Mouse (Mus musculus) thymus, adult 2 months (tissue): ENCODE measurements around the gene Yif1b. TPM values are rescaled to one million over a fixed set of nuclear protein-coding genes. Genes with fewer than 3 reads are reported as not detected.
A peak's percentile ranks its signal among the peaks of the same experiment; 100 is the strongest.
"Not testable (repeated sequence)": the region's sequence is repeated elsewhere in the genome, so short reads cannot be mapped to it uniquely, and the experiment has no call there.

Experiments used
- DNase-seq: peaks from one replicate; pipeline ENCODE4 v3.0.0; 2021
- H3K27ac ChIP-seq: fragments of 200-500 bp; 2 replicates; pipeline ENCODE4 v1.5.1; 2012; ENCODE audit warnings: low read length, control low read depth; ENCODE audit not compliant: control insufficient read depth, insufficient read depth
- H3K27me3 ChIP-seq: fragments of 200-500 bp; 2 replicates; pipeline ENCODE4 v1.6.1; 2012; ENCODE audit warnings: mild to moderate bottlenecking, low read length, moderate library complexity, mixed read lengths; ENCODE audit not compliant: control insufficient read depth, insufficient read depth
- H3K36me3 ChIP-seq: fragments of 200-500 bp; 2 replicates; pipeline ENCODE4 v1.6.1; 2012; ENCODE audit warnings: mild to moderate bottlenecking, low read length, moderate library complexity; ENCODE audit not compliant: control insufficient read depth, insufficient read depth
- H3K4me1 ChIP-seq: fragments of 200-500 bp; replicated peaks from 2 replicates; pipeline ENCODE4 v1.6.1; 2012; ENCODE audit warnings: low read length; ENCODE audit not compliant: control insufficient read depth, insufficient read depth
- H3K4me3 ChIP-seq: fragments of 200-500 bp; 2 replicates; pipeline ENCODE4 v1.5.1; 2012; ENCODE audit warnings: mild to moderate bottlenecking, low read length, control low read depth, moderate library complexity; ENCODE audit not compliant: control insufficient read depth, insufficient read depth
- CTCF ChIP-seq: fragments of 200-500 bp; IDR thresholded peaks from 2 replicates; pipeline ENCODE4 v1.5.1; 2012; ENCODE audit warnings: mild to moderate bottlenecking, control low read depth, low read length, moderate library complexity, borderline replicate concordance; ENCODE audit not compliant: control insufficient read depth, poor library complexity, insufficient read depth; ENCODE audit errors: extremely low read depth
- POLR2A ChIP-seq: fragments of 200-500 bp; IDR thresholded peaks from 2 replicates; pipeline ENCODE4 v1.6.1; 2012; ENCODE audit warnings: mild to moderate bottlenecking, low read length, control low read depth, moderate library complexity; ENCODE audit not compliant: control insufficient read depth, poor library complexity, insufficient read depth; ENCODE audit errors: extremely low read depth
- WGBS: fragments of 180-500 bp; shearing (Covaris S2); methylation state at CpG from one replicate; pipeline ENCODE4 v1.1.7; 2018; 5-methylcytosine and 5-hydroxymethylcytosine counted together
- polyA plus RNA-seq: library from polyadenylated mRNA; depleted of rRNA; stranded (reverse); fragments of >200 nt; gene quantifications from 2 replicates; pipeline ENCODE4 v1.2.3, GENCODE M21; 2012

Yif1b gene
- polyA plus RNA-seq, 1 experiment: 143 TPM

DNA sequence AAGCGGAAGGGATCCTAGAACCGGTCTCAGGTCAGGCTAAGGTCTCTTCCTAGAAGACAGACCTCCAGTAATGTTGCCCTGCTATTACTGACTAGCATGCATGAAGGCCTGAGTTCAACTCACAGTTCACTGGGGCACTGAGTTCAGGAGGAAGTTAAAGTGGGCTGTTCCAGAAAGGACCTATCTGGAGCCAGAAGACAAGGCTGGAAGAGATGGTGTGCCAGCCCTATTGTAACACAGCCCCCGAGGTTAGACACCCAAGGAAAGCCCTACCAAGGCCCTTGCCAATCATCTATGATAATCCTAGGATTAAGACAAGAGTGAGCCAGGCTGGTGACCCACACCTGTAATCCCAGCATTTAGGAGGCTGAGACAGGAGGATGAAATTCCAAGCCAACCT, 6.6 kb upstream of the Yif1b start:
- DNase-seq: no peak
- H3K4me3 ChIP-seq: no peak overlapping the region
- WGBS: 80% methylated on average over 3 of the region's 3 CpGs
- no peak overlapping the region for H3K27ac ChIP-seq
- H3K36me3 ChIP-seq: no peaks in the 10 kb centered on the region
- TF ChIP-seq POLR2A: no peak
- no peak for TF ChIP-seq CTCF
- peaks cover 10% of the 10 kb centered on the region for H3K27me3 ChIP-seq
- peaks cover 9% of the 10 kb centered on the region for H3K4me1 ChIP-seq

DNA sequence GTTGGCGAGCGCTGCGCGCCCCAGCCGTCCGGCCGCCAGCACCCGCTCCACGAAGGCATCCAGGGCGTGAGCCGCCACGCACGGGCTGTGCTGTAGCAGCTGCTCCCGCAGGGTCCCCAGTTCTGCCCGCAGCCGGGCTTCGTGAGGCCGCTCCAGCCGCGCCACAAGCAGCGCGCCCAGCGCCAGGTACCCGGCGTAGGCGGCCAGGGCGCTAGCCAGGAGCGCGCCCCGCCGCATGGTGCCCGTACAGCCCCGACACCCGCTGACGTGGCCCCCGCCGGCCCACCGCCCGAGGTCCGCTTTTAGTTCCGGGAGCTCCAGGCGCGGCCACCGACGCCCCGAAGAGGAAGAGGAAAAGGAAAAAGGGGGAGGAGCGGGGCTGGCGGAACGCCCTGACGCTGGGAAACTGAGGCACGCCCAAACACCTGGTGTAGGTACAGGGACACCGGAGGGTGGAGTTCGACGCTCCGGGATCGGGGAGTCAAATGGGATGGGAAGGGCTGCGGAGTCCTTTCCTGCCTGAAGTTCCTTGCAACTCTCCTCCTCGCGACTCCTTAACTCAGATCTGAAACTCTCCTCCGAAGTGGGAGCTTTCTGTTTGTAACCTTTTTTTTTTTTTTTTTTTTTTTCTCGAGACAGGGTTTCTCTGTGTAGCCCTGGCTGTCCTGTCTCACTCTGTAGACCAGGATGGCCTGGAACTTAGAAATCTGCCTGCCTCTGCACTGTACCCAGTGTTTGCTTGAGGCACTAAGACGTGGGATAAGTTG, 5.7 kb upstream of the Yif1b start, which contains the start of gene Kcnk6:
Kcnk6 (minus strand) TSS at position 269 of the 767 bp plus-strand sequence.
- Histone ChIP-seq H3K4me3 (peak within 1 kb of the TSS; percentile 62), H3K4me1 (peaks cover 10% of the 10 kb centered on the region), H3K27me3 (peaks cover 10% of the 10 kb centered on the region), H3K36me3 (no peaks in the 10 kb centered on the region), H3K27ac (no peak within 1 kb of the TSS)
- no peak for DNase-seq
- 2% methylated on average over 62 of the region's 62 CpGs for WGBS
- TF ChIP-seq CTCF (no peak), POLR2A (no peak)

DNA sequence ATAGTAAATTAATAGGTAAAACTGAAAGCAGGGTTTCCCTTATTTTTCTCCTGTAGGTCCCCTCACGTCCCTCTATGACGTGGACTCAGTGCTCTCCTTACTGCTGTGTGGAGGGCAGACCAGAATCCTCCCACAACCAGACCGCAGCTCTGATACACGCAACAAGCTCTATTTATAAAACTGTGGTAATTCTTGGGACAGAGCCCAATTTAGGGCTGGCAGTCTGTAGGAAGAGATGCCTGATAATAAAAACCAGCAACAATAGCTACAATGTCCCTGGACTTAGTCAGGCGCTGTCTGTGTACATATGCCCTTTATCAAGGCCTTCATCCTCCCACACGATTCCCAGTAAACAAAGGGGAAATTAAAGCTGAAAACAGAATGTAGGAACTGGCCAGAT, 4.4 kb upstream of the Yif1b start:
- WGBS: 44% methylated on average over 6 of the region's 6 CpGs
- TF ChIP-seq POLR2A (no peak), CTCF (no peak)
- H3K4me3 ChIP-seq: no peak overlapping the region

DNA sequence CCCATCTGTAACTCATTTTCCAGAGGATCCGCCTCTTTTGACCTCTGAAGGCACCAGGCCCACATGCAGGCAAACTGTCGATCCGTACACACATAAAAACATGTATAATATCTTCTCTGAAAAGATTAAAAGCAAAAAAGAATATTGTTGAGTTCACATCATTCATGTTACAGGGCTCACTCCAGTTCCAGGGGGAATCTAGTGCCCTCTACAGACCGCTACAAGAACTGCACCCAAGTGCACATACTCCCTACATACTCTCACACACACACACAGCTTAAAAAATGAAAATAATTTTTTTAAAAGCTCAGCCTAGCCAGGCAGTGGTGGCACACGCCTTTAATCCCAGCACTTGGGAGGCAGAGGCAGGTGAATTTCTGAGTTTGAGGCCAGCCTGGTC, 3.5 kb upstream of the Yif1b start:
- 92% methylated on average over 5 of the region's 5 CpGs for WGBS
- H3K27me3 ChIP-seq: peaks cover 10% of the 10 kb centered on the region
- no peak for DNase-seq
- H3K36me3 ChIP-seq: no peaks in the 10 kb centered on the region
- H3K4me1 ChIP-seq: peaks cover 18% of the 10 kb centered on the region
- TF ChIP-seq POLR2A: no peak
- TF ChIP-seq CTCF: no peak
- no peak overlapping the region for H3K27ac ChIP-seq
- H3K4me3 ChIP-seq: no peak overlapping the region

More for the DNA sequence above, 4.4 kb upstream of the Yif1b start:
- Histone ChIP-seq H3K27me3 (peaks cover 10% of the 10 kb centered on the region), H3K4me1 (peaks cover 12% of the 10 kb centered on the region), H3K36me3 (no peaks in the 10 kb centered on the region), H3K27ac (no peak overlapping the region)
- DNase-seq: no peak

DNA sequence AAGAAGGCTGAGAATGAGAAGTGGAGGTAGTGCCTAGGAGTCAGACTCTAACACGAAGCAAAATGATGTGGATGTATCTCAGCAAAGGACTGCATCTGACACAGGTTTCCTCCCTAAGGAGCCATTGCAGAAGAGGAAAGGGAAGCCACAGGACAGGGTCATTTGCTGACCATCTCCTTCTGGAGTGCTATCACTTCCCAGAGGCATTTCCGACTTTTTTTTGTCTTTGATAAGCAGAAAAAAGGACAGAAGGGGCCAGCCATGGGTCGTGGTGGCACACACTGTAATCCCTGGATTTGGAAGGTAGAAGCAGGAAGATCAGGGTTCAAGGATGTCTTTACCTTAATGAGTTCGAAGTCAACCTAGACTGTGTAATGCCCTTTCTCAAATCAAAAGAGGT, 1.5 kb upstream of the Yif1b start:
- peaks cover 18% of the 10 kb centered on the region for H3K4me1 ChIP-seq
- H3K27ac ChIP-seq: no peak overlapping the region
- no peak for DNase-seq
- no peak overlapping the region for H3K4me3 ChIP-seq
- no peaks in the 10 kb centered on the region for H3K36me3 ChIP-seq
- H3K27me3 ChIP-seq: peaks cover 10% of the 10 kb centered on the region
- TF ChIP-seq CTCF (no peak), POLR2A (no peak)
- 92% methylated on average over 4 of the region's 4 CpGs for WGBS

DNA sequence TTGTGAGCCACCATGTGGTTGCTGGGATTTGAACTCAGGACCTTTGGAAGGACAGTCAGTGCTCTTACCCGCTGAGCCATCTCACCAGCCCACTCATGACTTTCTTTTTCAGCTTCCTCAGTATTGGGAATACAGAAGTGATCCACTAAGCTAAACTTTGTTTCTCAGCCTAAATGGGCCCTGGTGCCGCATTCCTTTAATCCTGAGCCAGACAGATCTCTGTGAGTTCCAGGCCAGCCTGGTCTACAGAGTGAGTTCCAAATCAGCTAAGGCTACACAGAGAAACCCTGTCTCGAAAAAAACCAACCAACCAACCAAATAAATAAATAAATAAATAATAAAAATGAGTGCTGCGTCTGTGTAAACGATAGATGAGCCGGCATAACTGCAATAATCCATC, 533 bp upstream of the Yif1b start:
- not testable (repeated sequence) for H3K36me3 ChIP-seq, DNase-seq, H3K4me1 ChIP-seq, H3K27me3 ChIP-seq
- H3K27ac ChIP-seq: peak overlapping the region; percentile 31
- peak overlapping the region; percentile 6; the same call in 1 of the 2 replicates for H3K4me3 ChIP-seq
- 26% methylated on average over 6 of the region's 6 CpGs for WGBS

DNA sequence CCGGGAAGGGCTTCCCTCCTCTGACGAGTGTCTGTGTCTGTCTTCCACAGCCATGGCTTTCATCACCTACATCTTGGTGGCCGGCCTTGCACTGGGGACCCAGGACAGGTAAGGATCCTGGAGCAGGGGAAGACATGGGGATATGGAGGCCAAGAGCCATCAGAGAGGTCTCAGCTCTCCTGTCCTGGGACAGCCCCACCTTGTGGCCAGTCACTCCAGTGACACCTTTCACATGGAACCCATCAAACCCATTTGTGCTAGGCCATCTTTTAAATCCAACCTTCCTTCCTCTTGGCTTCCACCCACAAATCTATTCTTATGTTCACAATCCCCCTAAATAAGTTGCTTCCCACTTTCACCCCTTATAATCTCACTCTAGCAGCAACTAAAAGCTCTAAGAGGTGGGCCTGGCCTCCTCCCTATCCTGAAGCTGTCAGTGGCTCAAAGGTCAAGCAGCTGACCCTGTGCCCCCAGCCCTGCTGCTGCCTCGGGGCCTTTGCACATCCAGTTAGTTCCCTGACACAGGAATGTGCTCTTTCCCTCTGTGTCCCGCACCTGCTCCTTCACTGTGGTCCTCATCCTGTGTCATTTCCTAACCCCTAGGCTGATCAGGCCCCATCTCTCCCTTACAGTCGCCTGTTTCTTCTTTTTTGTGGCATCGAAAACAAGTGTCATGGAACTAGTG, 6.7 kb downstream of the Yif1b start:
- Histone ChIP-seq H3K36me3 (no peaks in the 10 kb centered on the region), H3K4me1 (peaks cover 17% of the 10 kb centered on the region), H3K4me3 (no peak overlapping the region), H3K27me3 (no peaks in the 10 kb centered on the region), H3K27ac (no peak overlapping the region)
- peak; percentile 44 for DNase-seq
- 90% methylated on average over 7 of the region's 7 CpGs for WGBS
- TF ChIP-seq POLR2A (no peak), CTCF (peak; percentile 31; the same call in 1 of the 2 replicates)
